Mouse (Mus musculus) MEL (cell line): ENCODE results near the gene Spats2. TPM values are rescaled to one million over a fixed set of nuclear protein-coding genes. Genes with fewer than 3 reads are reported as not detected.

Experiments used
- DNase-seq: peaks from one replicate; pipeline ENCODE4 v3.0.0; 2011; ENCODE audit warnings: low read depth, low spot score
- H3K27ac ChIP-seq: 2 replicates; pipeline ENCODE4 v1.5.1; 2012; ENCODE audit warnings: low read depth, mild to moderate bottlenecking, control low read depth, low read length, moderate library complexity; ENCODE audit not compliant: control insufficient read depth
- H3K27me3 ChIP-seq, 2 experiments: fragments of 150-350 bp in 1 of 2; sonication (generic) in 1 of 2; 2 replicates each; pipeline ENCODE4 v1.6.1; 2012; ENCODE audit warnings: low read length in 2 of 2, mild to moderate bottlenecking in 2 of 2, improper control_type of control experiment in 1 of 2, moderate library complexity in 1 of 2; ENCODE audit not compliant: insufficient read depth in 2 of 2, control insufficient read depth in 1 of 2
- H3K36me3 ChIP-seq, 2 experiments: 2 replicates each; pipeline ENCODE4 v1.6.1; 2012 to 2014; ENCODE audit warnings: low read length in 2 of 2, improper control_type of control experiment in 1 of 2, inconsistent platforms in 1 of 2, mild to moderate bottlenecking in 1 of 2; ENCODE audit not compliant: insufficient read depth in 2 of 2, control insufficient read depth in 1 of 2
- H3K4me1 ChIP-seq, 2 experiments: fragments of 150-350 bp in 1 of 2; sonication (generic) in 1 of 2; 2 replicates each; pipeline ENCODE4 v1.6.1; 2012; ENCODE audit warnings: low read length in 2 of 2, improper control_type of control experiment in 1 of 2, mild to moderate bottlenecking in 1 of 2; ENCODE audit not compliant: insufficient read depth in 2 of 2, control insufficient read depth in 1 of 2
- H3K4me3 ChIP-seq, 2 experiments: fragments of 150-350 bp in 1 of 2; sonication (generic) in 1 of 2; 2 replicates each; pipeline ENCODE4 v1.5.1; 2012; ENCODE audit warnings: low read depth in 2 of 2, low read length in 2 of 2, mild to moderate bottlenecking in 2 of 2, moderate library complexity in 2 of 2, control low read depth in 1 of 2, improper control_type of control experiment in 1 of 2; ENCODE audit not compliant: control insufficient read depth in 1 of 2, insufficient read depth in 1 of 2
- H3K79me2 ChIP-seq: 2 replicates; pipeline ENCODE4 v1.6.1; 2012; ENCODE audit warnings: mild to moderate bottlenecking, low read length, moderate library complexity; ENCODE audit not compliant: control insufficient read depth, poor library complexity, insufficient read depth
- H3K9ac ChIP-seq: 2 replicates; pipeline ENCODE4 v1.6.1; 2012; ENCODE audit warnings: low read depth, mild to moderate bottlenecking, control low read depth, low read length, moderate library complexity; ENCODE audit not compliant: control insufficient read depth, poor library complexity, severe bottlenecking
- H3K9me3 ChIP-seq: fragments of 150-350 bp; sonication (generic); replicated peaks from 2 replicates; pipeline ENCODE4 v1.6.1; 2012; ENCODE audit warnings: mild to moderate bottlenecking, low read length, improper control_type of control experiment, moderate library complexity; ENCODE audit not compliant: insufficient read depth
- BHLHE40 ChIP-seq: IDR thresholded peaks from 2 replicates; pipeline ENCODE4 v1.6.1; 2012; ENCODE audit warnings: low read depth, mild to moderate bottlenecking, inconsistent platforms, low read length, improper control_type of control experiment, borderline replicate concordance
- CHD1 ChIP-seq: IDR thresholded peaks from 2 replicates; pipeline ENCODE4 v1.6.1; 2012; ENCODE audit warnings: low read depth, mild to moderate bottlenecking, inconsistent platforms, low read length, improper control_type of control experiment
- CHD2 ChIP-seq: IDR thresholded peaks from 2 replicates; pipeline ENCODE4 v1.6.1; 2011; ENCODE audit warnings: low read length, improper control_type of control experiment
- E2F4 ChIP-seq: IDR thresholded peaks from 2 replicates; pipeline ENCODE4 v1.6.1; 2011; ENCODE audit warnings: low read depth, low read length, improper control_type of control experiment, borderline replicate concordance
- EP300 ChIP-seq, 2 experiments: IDR thresholded peaks; 2 replicates each; pipeline ENCODE4 v1.6.1; 2011; ENCODE audit warnings: improper control_type of control experiment in 2 of 2, low read length in 2 of 2, low read depth in 1 of 2, mild to moderate bottlenecking in 1 of 2
- GATA1 ChIP-seq: IDR thresholded peaks from 2 replicates; pipeline ENCODE4 v1.6.1; 2011; ENCODE audit warnings: low read depth, low read length, improper control_type of control experiment
- HCFC1 ChIP-seq: IDR thresholded peaks from 2 replicates; pipeline ENCODE4 v1.6.1; 2012; ENCODE audit warnings: low read depth, mild to moderate bottlenecking, inconsistent platforms, low read length, improper control_type of control experiment, moderate library complexity
- MAX ChIP-seq: IDR thresholded peaks from 2 replicates; pipeline ENCODE4 v1.6.1; 2011; ENCODE audit warnings: low read length, improper control_type of control experiment
- MAZ ChIP-seq: IDR thresholded peaks from 2 replicates; pipeline ENCODE4 v1.6.1; 2012; ENCODE audit warnings: low read depth, mild to moderate bottlenecking, inconsistent platforms, low read length, improper control_type of control experiment
- MEF2A ChIP-seq: IDR thresholded peaks from 2 replicates; pipeline ENCODE4 v1.6.1; 2014; ENCODE audit warnings: low read depth, mild to moderate bottlenecking, inconsistent platforms, low read length, improper control_type of control experiment; ENCODE audit not compliant: poor library complexity, insufficient replicate concordance, severe bottlenecking; ENCODE audit errors: extremely low read depth
- MYB ChIP-seq: IDR thresholded peaks from 2 replicates; pipeline ENCODE4 v1.6.1; 2011; ENCODE audit warnings: mild to moderate bottlenecking, low read depth, low read length, improper control_type of control experiment
- NELFE ChIP-seq: IDR thresholded peaks from 2 replicates; pipeline ENCODE4 v1.6.1; 2011; ENCODE audit warnings: low read depth, low read length, improper control_type of control experiment
- NRF1 ChIP-seq: IDR thresholded peaks from 2 replicates; pipeline ENCODE4 v1.6.1; 2014; ENCODE audit warnings: low read depth, mild to moderate bottlenecking, inconsistent platforms, low read length, improper control_type of control experiment, moderate library complexity; ENCODE audit not compliant: poor library complexity, insufficient read depth, severe bottlenecking
- POLR2A ChIP-seq, 2 experiments: IDR thresholded peaks; 2 replicates each; pipeline ENCODE4 v1.6.1; 2011 to 2012; ENCODE audit warnings: low read length in 2 of 2, mild to moderate bottlenecking in 2 of 2, control low read depth in 1 of 2, improper control_type of control experiment in 1 of 2, low read depth in 1 of 2, moderate library complexity in 1 of 2; ENCODE audit not compliant: control insufficient read depth in 1 of 2, insufficient read depth in 1 of 2, poor library complexity in 1 of 2
- POLR2AphosphoS5 ChIP-seq: IDR thresholded peaks from 2 replicates; pipeline ENCODE4 v1.6.1; 2012; ENCODE audit warnings: low read depth, borderline replicate concordance, mild to moderate bottlenecking, inconsistent platforms, low read length, moderate library complexity, mixed read lengths
- RAD21 ChIP-seq: IDR thresholded peaks from 2 replicates; pipeline ENCODE4 v1.6.1; 2011; ENCODE audit warnings: mild to moderate bottlenecking, low read depth, low read length, improper control_type of control experiment
- RCOR1 ChIP-seq: IDR thresholded peaks from 2 replicates; pipeline ENCODE4 v1.6.1; 2012; ENCODE audit warnings: low read depth, mild to moderate bottlenecking, inconsistent platforms, low read length, improper control_type of control experiment
- SIN3A ChIP-seq: IDR thresholded peaks from 2 replicates; pipeline ENCODE4 v1.6.1; 2012; ENCODE audit warnings: low read length, improper control_type of control experiment, inconsistent platforms
- SMC3 ChIP-seq: IDR thresholded peaks from 2 replicates; pipeline ENCODE4 v1.6.1; 2011; ENCODE audit warnings: low read depth, low read length, improper control_type of control experiment
- TAL1 ChIP-seq: IDR thresholded peaks from 2 replicates; pipeline ENCODE4 v1.6.1; 2012; ENCODE audit warnings: mild to moderate bottlenecking, inconsistent platforms, low read length, moderate library complexity, mixed read lengths
- TBP ChIP-seq: IDR thresholded peaks from 2 replicates; pipeline ENCODE4 v1.8.0; 2011; ENCODE audit warnings: low read depth, low read length, improper control_type of control experiment
- TCF12 ChIP-seq: IDR thresholded peaks from 2 replicates; pipeline ENCODE4 v1.6.1; 2014; ENCODE audit warnings: low read depth, mild to moderate bottlenecking, inconsistent platforms, low read length, improper control_type of control experiment, moderate library complexity
- UBTF ChIP-seq: IDR thresholded peaks from 2 replicates; pipeline ENCODE4 v1.6.1; 2012; ENCODE audit warnings: low read depth, mild to moderate bottlenecking, inconsistent platforms, low read length, improper control_type of control experiment, moderate library complexity, borderline replicate concordance; ENCODE audit not compliant: insufficient read depth
- USF1 ChIP-seq: IDR thresholded peaks from 2 replicates; pipeline ENCODE4 v1.6.1; 2014; ENCODE audit warnings: low read depth, mild to moderate bottlenecking, inconsistent platforms, low read length, improper control_type of control experiment, moderate library complexity
- ZKSCAN1 ChIP-seq: IDR thresholded peaks from 2 replicates; pipeline ENCODE4 v1.6.1; 2012; ENCODE audit warnings: low read depth, mild to moderate bottlenecking, inconsistent platforms, low read length, improper control_type of control experiment, moderate library complexity
- ZMIZ1 ChIP-seq: IDR thresholded peaks from 2 replicates; pipeline ENCODE4 v1.6.1; 2012; ENCODE audit warnings: low read depth, mild to moderate bottlenecking, inconsistent platforms, low read length, improper control_type of control experiment, moderate library complexity
- polyA plus RNA-seq, 2 experiments: library from polyadenylated mRNA; stranded (reverse) in 1 of 2; unstranded in 1 of 2; fragments of >175 nt in 1 of 2; fragments of >200 nt in 1 of 2; gene quantifications; 2 replicates each; pipeline versions ENCODE4 v1.2.1 to v1.2.4; 2012; ENCODE audit warnings: low replicate concordance in 2 of 2, low read depth in 1 of 2; ENCODE audit not compliant: insufficient read length in 2 of 2, insufficient read depth in 1 of 2, missing spikeins in 1 of 2
- total RNA-seq: library from RNA; depleted of rRNA; stranded (reverse); fragments of 300-350 nt; gene quantifications from 2 replicates; pipeline ENCODE4 v1.2.3, GENCODE M21; 2012

The Spats2 gene
- total and polyA plus RNA-seq, 3 experiments: 8.2 to 24.5 TPM; not detected in 1

DNA sequence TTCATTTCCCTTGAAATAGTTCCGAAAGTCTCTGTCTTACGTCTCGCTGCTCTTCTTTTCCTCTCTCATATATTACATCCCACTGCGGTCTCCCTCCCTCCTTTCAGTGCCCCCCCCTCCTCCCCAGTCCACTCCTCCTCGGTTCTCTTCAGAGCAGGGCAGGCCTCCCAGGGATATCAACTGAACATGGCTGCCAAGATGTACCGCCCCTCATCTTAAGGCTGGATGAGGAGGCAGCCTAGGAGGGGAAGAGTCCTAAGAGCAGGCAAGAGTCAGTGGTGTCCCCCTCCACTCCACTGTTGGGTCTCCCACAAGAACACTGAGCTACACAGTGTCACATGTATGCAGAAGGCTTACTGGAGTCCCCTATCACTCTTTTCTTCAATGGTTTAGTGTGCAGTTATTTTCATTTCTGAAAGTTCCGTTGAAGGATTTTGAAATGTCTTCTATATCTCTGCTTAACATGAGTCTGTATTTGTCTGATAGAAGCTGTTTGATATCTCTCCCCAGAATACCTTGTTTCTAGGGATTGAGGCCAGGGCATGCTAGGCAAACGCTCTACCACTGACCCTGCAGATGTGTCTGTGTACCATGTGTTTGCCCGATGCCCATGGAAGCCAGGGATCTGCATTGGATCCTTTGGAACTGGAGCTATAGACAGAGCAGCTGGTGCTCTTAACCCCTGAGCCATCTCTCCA lies 58.6 kb downstream of the Spats2 start:
- no peaks in the 10 kb centered on the region for H3K27me3 ChIP-seq
- no peaks in the 10 kb centered on the region for H3K36me3 ChIP-seq
- no peaks in the 10 kb centered on the region for H3K9me3 ChIP-seq
- TF ChIP-seq NRF1: no peak
- TF ChIP-seq TCF12: peak; percentile 36; the same call in 1 of the 2 replicates
- TF ChIP-seq RCOR1: no peak
- TF ChIP-seq HCFC1: no peak
- no peak for TF ChIP-seq BHLHE40
- TF ChIP-seq GATA1: no peak
- no peak for TF ChIP-seq RAD21
- TF ChIP-seq NELFE: no peak
- no peak for TF ChIP-seq POLR2AphosphoS5
- peak in 1 of 2 experiments; percentile 74; a peak in 2 of 4 replicates for TF ChIP-seq EP300 (IDR thresholded peaks at IDR 0.05; ENCODE audit: low read depth in 1 of 2, low read length in 2 of 2)
- no peak for TF ChIP-seq POLR2A (IDR thresholded peaks at IDR 0.05; ENCODE audit: control insufficient read depth in 1 of 2, insufficient read depth in 1 of 2, low read depth in 1 of 2, low read length in 2 of 2, poor library complexity in 1 of 2)
- TF ChIP-seq UBTF: no peak
- TF ChIP-seq SMC3: no peak
- H3K4me1 ChIP-seq: peaks cover 0 to 2% of the 10 kb centered on the region in 2 experiments; a peak in 1 of 4 replicates
- H3K4me3 ChIP-seq: no peak overlapping the region
- H3K79me2 ChIP-seq: no peaks in the 10 kb centered on the region
- no peak for DNase-seq
- H3K27ac ChIP-seq: no peak overlapping the region
- H3K9ac ChIP-seq: no peak overlapping the region

DNA sequence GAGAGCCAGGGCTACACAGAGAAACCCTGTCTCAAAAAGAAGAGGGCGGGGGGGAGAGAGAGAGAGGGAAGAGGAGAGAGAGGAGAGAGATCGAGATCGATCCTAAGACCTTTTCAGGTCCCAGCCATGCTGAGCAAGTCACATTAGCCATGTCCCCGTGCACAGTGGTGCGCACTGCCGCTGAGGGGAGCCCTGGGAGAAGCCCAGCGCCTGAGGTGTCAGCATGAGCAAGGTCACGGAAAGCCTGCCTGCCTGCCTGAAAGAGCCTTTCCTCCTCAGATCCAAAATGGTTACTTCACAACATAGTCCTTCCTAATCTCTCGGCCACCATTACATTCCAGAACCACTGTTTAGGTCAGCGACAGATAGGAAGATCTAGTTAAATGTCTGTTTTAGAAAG lies 68.6 kb downstream of the Spats2 start:
- Histone ChIP-seq H3K9ac (no peak overlapping the region), H3K79me2 (no peaks in the 10 kb centered on the region), H3K9me3 (no peaks in the 10 kb centered on the region), H3K36me3 (no peaks in the 10 kb centered on the region), H3K27ac (no peak overlapping the region), H3K4me3 (no peak overlapping the region), H3K27me3 (peaks cover 0 to 3% of the 10 kb centered on the region in 2 experiments; a peak in 2 of 4 replicates), H3K4me1 (no peaks in the 10 kb centered on the region)
- TF ChIP-seq MEF2A (no peak), NELFE (no peak), SIN3A (no peak), POLR2A (IDR thresholded peaks at IDR 0.05; ENCODE audit: control insufficient read depth in 1 of 2, insufficient read depth in 1 of 2, low read depth in 1 of 2, low read length in 2 of 2, poor library complexity in 1 of 2) (no peak), USF1 (no peak), ZKSCAN1 (no peak), EP300 (IDR thresholded peaks at IDR 0.05; ENCODE audit: low read depth in 1 of 2, low read length in 2 of 2) (no peak), ZMIZ1 (no peak), CHD1 (no peak), CHD2 (no peak), BHLHE40 (no peak), MYB (no peak), NRF1 (no peak), MAZ (no peak), TAL1 (no peak), TBP (no peak), E2F4 (no peak), MAX (no peak), RCOR1 (no peak), RAD21 (no peak)
- DNase-seq: no peak
